Mouse (Mus musculus): ENCODE results near the gene Tbc1d22a. TPM values are rescaled to one million over a fixed set of nuclear protein-coding genes. Genes with fewer than 3 reads are reported as not detected.
A peak's percentile ranks its signal among the peaks of the same experiment; 100 is the strongest.
"Not testable (repeated sequence)": the region's sequence is repeated elsewhere in the genome, so short reads cannot be mapped to it uniquely, and the experiment has no call there.

The Tbc1d22a gene
- polyA plus RNA-seq, 1 experiment from 2014 or later, result 10.8 TPM

- Histone ChIP-seq H3K36me3 (replicated peaks) (no peaks in the 10 kb centered on the region), H3K4me3 (no peak overlapping the region), H3K4me1 (peaks cover 57% of the 10 kb centered on the region), H3K27me3 (ENCODE audit: poor library complexity, severe bottlenecking) (no peaks in the 10 kb centered on the region), H3K9me3 (no peaks in the 10 kb centered on the region), H3K27ac (peak overlapping the region; percentile 48; the same call in 1 of the 2 replicates)
- DNase-seq (ENCODE audit: extremely low spot score, low spot score), result no peak
- WGBS, result 37% methylated on average over 16 of the region's 16 CpGs
These were observed 40.9 kb upstream of the Tbc1d22a start for GRCm38 (mm10) chr15:86173136-86173985.

- no peak overlapping the region for H3K4me3 ChIP-seq
- H3K4me1 ChIP-seq, result peaks cover 41% of the 10 kb centered on the region
- 87% methylated on average over 3 of the region's 3 CpGs for WGBS
- H3K27ac ChIP-seq, result no peak overlapping the region
- no peaks in the 10 kb centered on the region for H3K9me3 ChIP-seq
- H3K36me3 ChIP-seq (replicated peaks), result no peaks in the 10 kb centered on the region
- no peaks in the 10 kb centered on the region for H3K27me3 ChIP-seq (ENCODE audit: poor library complexity, severe bottlenecking)
- DNase-seq (ENCODE audit: extremely low spot score, low spot score), result no peak
These were observed 38.8 kb upstream of the Tbc1d22a start for GRCm38 (mm10) chr15:86175253-86176050.

- WGBS, result 90% methylated on average over 10 of the region's 10 CpGs
- H3K27me3 ChIP-seq (ENCODE audit: poor library complexity, severe bottlenecking), result no peaks in the 10 kb centered on the region
- H3K27ac ChIP-seq, result no peak overlapping the region
- no peak overlapping the region for H3K4me3 ChIP-seq
- H3K36me3 ChIP-seq (replicated peaks), result no peaks in the 10 kb centered on the region
- peaks cover 41% of the 10 kb centered on the region for H3K4me1 ChIP-seq
- H3K9me3 ChIP-seq, result no peaks in the 10 kb centered on the region
- DNase-seq (ENCODE audit: extremely low spot score, low spot score), result no peak
These were observed 38.1 kb upstream of the Tbc1d22a start for GRCm38 (mm10) chr15:86176166-86176565.

- no peak for DNase-seq (ENCODE audit: extremely low spot score, low spot score)
- no peak overlapping the region for H3K4me3 ChIP-seq
- no peaks in the 10 kb centered on the region for H3K27me3 ChIP-seq (ENCODE audit: poor library complexity, severe bottlenecking)
- peaks cover 37% of the 10 kb centered on the region for H3K4me1 ChIP-seq
- WGBS, result 83% methylated on average over 22 of the region's 22 CpGs
- H3K27ac ChIP-seq, result no peak overlapping the region
- no peaks in the 10 kb centered on the region for H3K9me3 ChIP-seq
- H3K36me3 ChIP-seq (replicated peaks), result no peaks in the 10 kb centered on the region
These were observed 37.2 kb upstream of the Tbc1d22a start for GRCm38 (mm10) chr15:86176771-86177702.

- not testable (repeated sequence) for DNase-seq (ENCODE audit: extremely low spot score, low spot score); H3K27ac ChIP-seq; H3K36me3 ChIP-seq (replicated peaks); H3K27me3 ChIP-seq (ENCODE audit: poor library complexity, severe bottlenecking); H3K9me3 ChIP-seq; H3K4me3 ChIP-seq
- H3K4me1 ChIP-seq, result peaks cover 37% of the 10 kb centered on the region
- WGBS, result 80% methylated on average over 2 of the region's 2 CpGs
These were observed 36.5 kb upstream of the Tbc1d22a start for GRCm38 (mm10) chr15:86177703-86178251.

- Histone ChIP-seq H3K4me3 (no peak overlapping the region), H3K4me1 (peaks cover 31% of the 10 kb centered on the region), H3K36me3 (replicated peaks) (no peaks in the 10 kb centered on the region), H3K27me3 (ENCODE audit: poor library complexity, severe bottlenecking) (peaks cover 4% of the 10 kb centered on the region; the same call in 1 of the 2 replicates), H3K9me3 (no peaks in the 10 kb centered on the region), H3K27ac (no peak overlapping the region)
- no peak for DNase-seq (ENCODE audit: extremely low spot score, low spot score)
- 92% methylated on average over 6 of the region's 6 CpGs for WGBS
These were observed 35.7 kb upstream of the Tbc1d22a start for GRCm38 (mm10) chr15:86178594-86178993.

GRCm38 (mm10) chr15:86180427-86180826, 33.8 kb upstream of the Tbc1d22a start:
- Histone ChIP-seq H3K27ac (no peak overlapping the region), H3K4me3 (no peak overlapping the region), H3K4me1 (peaks cover 27% of the 10 kb centered on the region), H3K9me3 (no peaks in the 10 kb centered on the region), H3K27me3 (ENCODE audit: poor library complexity, severe bottlenecking) (peaks cover 15% of the 10 kb centered on the region), H3K36me3 (replicated peaks) (no peaks in the 10 kb centered on the region)
- no peak for DNase-seq (ENCODE audit: extremely low spot score, low spot score)
- WGBS, result 90% methylated on average over 4 of the region's 4 CpGs

- H3K9me3 ChIP-seq; H3K36me3 ChIP-seq (replicated peaks); H3K27ac ChIP-seq; H3K4me3 ChIP-seq; DNase-seq (ENCODE audit: extremely low spot score, low spot score): not testable (repeated sequence)
- 92% methylated on average over 3 of the region's 3 CpGs for WGBS
- Histone ChIP-seq H3K27me3 (ENCODE audit: poor library complexity, severe bottlenecking) (peaks cover 20% of the 10 kb centered on the region), H3K4me1 (peaks cover 35% of the 10 kb centered on the region)
These were observed 32.9 kb upstream of the Tbc1d22a start for GRCm38 (mm10) chr15:86181321-86181720.

GRCm38 (mm10) chr15:86181941-86182439, 32.3 kb upstream of the Tbc1d22a start:
- H3K9me3 ChIP-seq, result no peaks in the 10 kb centered on the region
- no peaks in the 10 kb centered on the region for H3K36me3 ChIP-seq (replicated peaks)
- peaks cover 41% of the 10 kb centered on the region for H3K4me1 ChIP-seq
- no peak overlapping the region for H3K27ac ChIP-seq
- WGBS, result 64% methylated on average over 11 of the region's 11 CpGs
- H3K27me3 ChIP-seq (ENCODE audit: poor library complexity, severe bottlenecking), result peaks cover 27% of the 10 kb centered on the region
- no peak for DNase-seq (ENCODE audit: extremely low spot score, low spot score)
- no peak overlapping the region for H3K4me3 ChIP-seq

GRCm38 (mm10) chr15:86182646-86183045, 31.6 kb upstream of the Tbc1d22a start:
- H3K9me3 ChIP-seq, result no peaks in the 10 kb centered on the region
- H3K27me3 ChIP-seq (ENCODE audit: poor library complexity, severe bottlenecking), result peaks cover 27% of the 10 kb centered on the region
- no peaks in the 10 kb centered on the region for H3K36me3 ChIP-seq (replicated peaks)
- WGBS, result 64% methylated on average over 13 of the region's 13 CpGs
- H3K4me1 ChIP-seq, result peaks cover 41% of the 10 kb centered on the region
- no peak for DNase-seq (ENCODE audit: extremely low spot score, low spot score)
- no peak overlapping the region for H3K27ac ChIP-seq
- no peak overlapping the region for H3K4me3 ChIP-seq

- no peak for DNase-seq (ENCODE audit: extremely low spot score, low spot score)
- H3K4me3 ChIP-seq, result no peak overlapping the region
- peaks cover 31% of the 10 kb centered on the region for H3K27me3 ChIP-seq (ENCODE audit: poor library complexity, severe bottlenecking)
- H3K27ac ChIP-seq, result no peak overlapping the region
- peaks cover 46% of the 10 kb centered on the region for H3K4me1 ChIP-seq
- H3K9me3 ChIP-seq, result no peaks in the 10 kb centered on the region
- 91% methylated on average over 8 of the region's 8 CpGs for WGBS
- H3K36me3 ChIP-seq (replicated peaks), result no peaks in the 10 kb centered on the region
These were observed 30.8 kb upstream of the Tbc1d22a start for GRCm38 (mm10) chr15:86183484-86183883.

GRCm38 (mm10) chr15:86184071-86184470, 30.2 kb upstream of the Tbc1d22a start:
- no peak for DNase-seq (ENCODE audit: extremely low spot score, low spot score)
- Histone ChIP-seq H3K27me3 (ENCODE audit: poor library complexity, severe bottlenecking) (peaks cover 35% of the 10 kb centered on the region), H3K4me3 (peak overlapping the region; percentile 86), H3K36me3 (replicated peaks) (no peaks in the 10 kb centered on the region), H3K4me1 (peaks cover 52% of the 10 kb centered on the region), H3K27ac (no peak overlapping the region), H3K9me3 (no peaks in the 10 kb centered on the region)
- WGBS, result 77% methylated on average over 5 of the region's 5 CpGs

All from forebrain, embryonic 10.5 days (tissue).